Mouse (Mus musculus): Measurements from ENCODE around the gene Fignl1.

GRCm38 (mm10) chr11:11849513-11850311 lies 41.0 kb upstream of the Fignl1 start:
- TF ChIP-seq TAL1 (conservative IDR thresholded peaks at IDR 0.05; ENCODE audit: low read depth, low read length) (peak; percentile 83), CTCF (IDR thresholded peaks at IDR 0.05; ENCODE audit: low read depth, low read length) (no peak), GATA2 (IDR thresholded peaks at IDR 0.05; ENCODE audit: borderline replicate concordance, low read depth, low read length) (no peak), GATA1 (IDR thresholded peaks at IDR 0.05; ENCODE audit: borderline replicate concordance, low read length) (no peak), POLR2AphosphoS5 (IDR thresholded peaks at IDR 0.05; ENCODE audit: insufficient replicate concordance, low read depth, low read length) (no peak)
